Mouse (Mus musculus): ENCODE results near the gene Clip2. TPM values are rescaled to one million over a fixed set of nuclear protein-coding genes. Genes with fewer than 3 reads are reported as not detected.

Clip2 gene
- polyA plus RNA-seq (2016; fragmentation: Nextera tagmentation; extraction: Ambion mirVana): 11.4 and 11.9 TPM in 2 replicates

- Histone ChIP-seq H3K36me3 (0 out of 2 replicates have a peak, but pooled peaks cover 3% of the 10 kb centered on the region), H3K4me2 (replicated peaks) (peak within 1 kb of the TSS; percentile 89), H3K27me3 (no peaks in the 10 kb centered on the region), H3K9ac (replicated peaks) (peak within 1 kb of the TSS; percentile 97), H3K9me3 (no peaks in the 10 kb centered on the region), H3K4me1 (peaks cover 55% of the 10 kb centered on the region), H3K4me3 (peak within 1 kb of the TSS; percentile 89), H3K27ac (replicated peaks) (peak within 1 kb of the TSS; percentile 99)
- under 1% methylated on average over 58 of the region's 61 CpGs for WGBS
- ATAC-seq (ENCODE audit: low FRiP score, low read depth): peak; percentile 88
These were observed at the start of gene Clip2 for GRCm38 (mm10) chr5:134552110-134552972. Gene Clip2 (minus strand): TSS chr5:134552434.

- no peak overlapping the region for H3K9ac ChIP-seq (replicated peaks)
- no peaks in the 10 kb centered on the region for H3K9me3 ChIP-seq
- H3K27ac ChIP-seq (replicated peaks): no peak overlapping the region
- ATAC-seq (ENCODE audit: low FRiP score, low read depth): no peak
- no peak overlapping the region for H3K4me3 ChIP-seq
- peaks cover 72% of the 10 kb centered on the region for H3K36me3 ChIP-seq
- 89% methylated on average over 10 of the region's 10 CpGs for WGBS
- H3K27me3 ChIP-seq: no peaks in the 10 kb centered on the region
- no peaks in the 10 kb centered on the region for H3K4me1 ChIP-seq
- no peak overlapping the region for H3K4me2 ChIP-seq (replicated peaks)
These were observed 45.5 kb upstream of the Clip2 start for GRCm38 (mm10) chr5:134597711-134598110.

GRCm38 (mm10) chr5:134593093-134593492, 40.9 kb upstream of the Clip2 start:
- Histone ChIP-seq H3K9me3 (no peaks in the 10 kb centered on the region), H3K4me1 (no peaks in the 10 kb centered on the region), H3K4me3 (no peak overlapping the region), H3K36me3 (peaks cover 86% of the 10 kb centered on the region), H3K27me3 (no peaks in the 10 kb centered on the region), H3K4me2 (replicated peaks) (no peak overlapping the region), H3K9ac (replicated peaks) (no peak overlapping the region), H3K27ac (replicated peaks) (no peak overlapping the region)
- ATAC-seq (ENCODE audit: low FRiP score, low read depth): no peak
- 90% methylated on average over 9 of the region's 9 CpGs for WGBS

- no peak overlapping the region for H3K27ac ChIP-seq (replicated peaks)
- no peaks in the 10 kb centered on the region for H3K9me3 ChIP-seq
- 98% methylated on average over 11 of the region's 11 CpGs for WGBS
- ATAC-seq (ENCODE audit: low FRiP score, low read depth): no peak
- H3K4me2 ChIP-seq (replicated peaks): no peak overlapping the region
- H3K4me3 ChIP-seq: no peak overlapping the region
- H3K27me3 ChIP-seq: no peaks in the 10 kb centered on the region
- peaks cover 84% of the 10 kb centered on the region for H3K36me3 ChIP-seq
- no peak overlapping the region; the same call in 1 of the 2 replicates for H3K9ac ChIP-seq (replicated peaks)
- H3K4me1 ChIP-seq: no peaks in the 10 kb centered on the region
These were observed 39.9 kb upstream of the Clip2 start for GRCm38 (mm10) chr5:134592026-134592581.

GRCm38 (mm10) chr5:134589900-134590299, 37.7 kb upstream of the Clip2 start:
- Histone ChIP-seq H3K27ac (replicated peaks) (no peak overlapping the region), H3K9me3 (no peaks in the 10 kb centered on the region), H3K4me1 (no peaks in the 10 kb centered on the region), H3K4me2 (replicated peaks) (no peak overlapping the region), H3K4me3 (no peak overlapping the region), H3K9ac (replicated peaks) (no peak overlapping the region), H3K36me3 (peaks cover 72% of the 10 kb centered on the region), H3K27me3 (no peaks in the 10 kb centered on the region)
- ATAC-seq (ENCODE audit: low FRiP score, low read depth): no peak
- 87% methylated on average over 3 of the region's 3 CpGs for WGBS

GRCm38 (mm10) chr5:134584798-134585197, 32.6 kb upstream of the Clip2 start:
- 92% methylated on average over 5 of the region's 5 CpGs for WGBS
- H3K9ac ChIP-seq (replicated peaks): no peak overlapping the region
- no peak for ATAC-seq (ENCODE audit: low FRiP score, low read depth)
- no peaks in the 10 kb centered on the region for H3K9me3 ChIP-seq
- H3K4me1 ChIP-seq: peaks cover 14% of the 10 kb centered on the region
- H3K4me2 ChIP-seq (replicated peaks): no peak overlapping the region
- no peaks in the 10 kb centered on the region for H3K27me3 ChIP-seq
- H3K27ac ChIP-seq (replicated peaks): no peak overlapping the region
- H3K36me3 ChIP-seq: peaks cover 28% of the 10 kb centered on the region
- no peak overlapping the region for H3K4me3 ChIP-seq

GRCm38 (mm10) chr5:134583884-134584213, 31.6 kb upstream of the Clip2 start:
- 84% methylated on average over 3 of the region's 3 CpGs for WGBS
- H3K36me3 ChIP-seq: peaks cover 27% of the 10 kb centered on the region
- H3K27ac ChIP-seq (replicated peaks): no peak overlapping the region
- peak overlapping the region; percentile 92 for H3K4me3 ChIP-seq
- peaks cover 14% of the 10 kb centered on the region for H3K4me1 ChIP-seq
- H3K9me3 ChIP-seq: no peaks in the 10 kb centered on the region
- H3K27me3 ChIP-seq: no peaks in the 10 kb centered on the region
- peak overlapping the region; percentile 84; the same call in 1 of the 2 replicates for H3K9ac ChIP-seq (replicated peaks)
- H3K4me2 ChIP-seq (replicated peaks): peak overlapping the region; percentile 86
- ATAC-seq (ENCODE audit: low FRiP score, low read depth): no peak

GRCm38 (mm10) chr5:134583006-134583883, 31.0 kb upstream of the Clip2 start:
- H3K9ac ChIP-seq (replicated peaks): peak overlapping the region; percentile 84
- peak overlapping the region; percentile 92 for H3K4me3 ChIP-seq
- H3K27me3 ChIP-seq: no peaks in the 10 kb centered on the region
- no peak for ATAC-seq (ENCODE audit: low FRiP score, low read depth)
- H3K4me2 ChIP-seq (replicated peaks): peak overlapping the region; percentile 86
- H3K27ac ChIP-seq (replicated peaks): no peak overlapping the region
- peaks cover 14% of the 10 kb centered on the region for H3K4me1 ChIP-seq
- H3K36me3 ChIP-seq: peaks cover 22% of the 10 kb centered on the region
- WGBS: 33% methylated on average over 15 of the region's 15 CpGs
- no peaks in the 10 kb centered on the region for H3K9me3 ChIP-seq

- Histone ChIP-seq H3K27ac (replicated peaks) (no peak overlapping the region), H3K9me3 (no peaks in the 10 kb centered on the region), H3K4me3 (peak overlapping the region; percentile 92), H3K36me3 (peaks cover 15% of the 10 kb centered on the region), H3K4me2 (replicated peaks) (peak overlapping the region; percentile 86), H3K4me1 (peaks cover 14% of the 10 kb centered on the region), H3K27me3 (no peaks in the 10 kb centered on the region), H3K9ac (replicated peaks) (peak overlapping the region; percentile 84)
- peak; percentile 91 for ATAC-seq (ENCODE audit: low FRiP score, low read depth)
- 8% methylated on average over 29 of the region's 30 CpGs for WGBS
These were observed 30.1 kb upstream of the Clip2 start for GRCm38 (mm10) chr5:134582221-134582907.

GRCm38 (mm10) chr5:134581146-134581545, 28.9 kb upstream of the Clip2 start, which contains the start of gene Rfc2:
Gene Rfc2 (plus strand): TSS chr5:134581366.
- Histone ChIP-seq H3K4me1 (peaks cover 14% of the 10 kb centered on the region), H3K4me2 (replicated peaks) (no peak within 1 kb of the TSS), H3K4me3 (no peak within 1 kb of the TSS), H3K36me3 (peaks cover 5% of the 10 kb centered on the region; the same call in 1 of the 2 replicates), H3K9me3 (no peaks in the 10 kb centered on the region), H3K27me3 (no peaks in the 10 kb centered on the region), H3K27ac (replicated peaks) (no peak within 1 kb of the TSS), H3K9ac (replicated peaks) (no peak within 1 kb of the TSS)
- WGBS: 91% methylated on average over 5 of the region's 5 CpGs
- no peak for ATAC-seq (ENCODE audit: low FRiP score, low read depth)

GRCm38 (mm10) chr5:134579135-134579534, 26.9 kb upstream of the Clip2 start:
- no peaks in the 10 kb centered on the region for H3K9me3 ChIP-seq
- H3K4me3 ChIP-seq: no peak overlapping the region
- no peak for ATAC-seq (ENCODE audit: low FRiP score, low read depth)
- WGBS: 56% methylated on average over 3 of the region's 3 CpGs
- no peak overlapping the region for H3K27ac ChIP-seq (replicated peaks)
- H3K27me3 ChIP-seq: no peaks in the 10 kb centered on the region
- no peak overlapping the region for H3K9ac ChIP-seq (replicated peaks)
- H3K36me3 ChIP-seq: no peaks in the 10 kb centered on the region
- peaks cover 12% of the 10 kb centered on the region for H3K4me1 ChIP-seq
- H3K4me2 ChIP-seq (replicated peaks): no peak overlapping the region

Measured in midbrain, embryonic 12.5 days (tissue).